Mouse (Mus musculus): ENCODE data around the gene 2410004P03Rik.

GRCm38 (mm10) chr12:17033464-17033841 lies 21.9 kb upstream of the 2410004P03Rik start:
- TF ChIP-seq CTCF (IDR thresholded peaks at IDR 0.05; ENCODE audit: insufficient read depth, low read length) (no peak), POLR2A (IDR thresholded peaks at IDR 0.05; ENCODE audit: borderline replicate concordance, extremely low read depth, low read depth, low read length) (no peak)

Measured in lung, adult 2 months (tissue).